Mouse (Mus musculus): ENCODE measurements at regions not wholly inside any gene's neighbourhood (a gene's known extent, or its start where the extent isn't known, plus 50 kb on each side); places are given as distances from the start of the nearest gene placed in this dataset.

DNA sequence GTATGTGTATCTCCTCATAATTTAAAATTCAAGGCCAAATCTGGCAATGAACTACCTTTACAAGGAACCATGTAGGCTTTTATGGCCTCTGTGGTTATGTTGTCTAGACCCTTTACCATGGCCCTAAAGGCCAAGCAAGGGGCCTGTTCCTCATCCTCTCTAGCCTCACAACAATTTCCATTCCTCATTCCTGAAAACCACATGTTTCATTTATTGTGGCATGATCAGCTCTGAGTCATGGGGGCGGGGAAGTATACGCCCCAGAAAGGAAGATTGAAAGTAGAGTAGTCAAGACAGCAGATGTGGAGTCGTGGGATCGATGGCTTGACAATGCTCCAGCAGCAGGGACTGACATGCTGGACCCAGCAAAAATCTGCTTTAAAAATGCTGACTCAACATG is 326.8 kb upstream of the Rnf219 start:
- H3K36me3 ChIP-seq (ENCODE audit: control insufficient read depth, insufficient read depth) = no peaks in the 10 kb centered on the region
- no peaks in the 10 kb centered on the region for H3K79me2 ChIP-seq (ENCODE audit: control insufficient read depth, insufficient read depth)

DNA sequence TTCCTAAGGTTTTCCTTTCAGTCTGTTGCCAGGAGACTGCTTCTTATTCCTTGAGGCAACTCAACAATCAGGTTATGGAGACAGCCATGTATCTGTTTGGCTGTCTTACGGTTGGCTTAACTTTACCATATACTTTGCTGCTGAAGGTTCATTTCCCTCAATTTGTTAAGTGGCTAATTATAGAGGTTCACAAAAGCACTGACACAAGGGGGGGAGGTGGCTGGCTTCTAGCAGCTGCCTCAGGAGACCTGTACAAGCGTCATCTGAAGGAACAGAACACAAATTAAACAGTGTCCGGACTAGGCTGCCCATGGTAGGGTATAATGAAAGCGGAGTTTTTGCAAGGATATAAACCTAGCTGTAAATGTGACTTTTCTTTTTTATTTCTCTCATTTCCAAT is 305.0 kb upstream of the Rnf219 start:
- H3K4me2 ChIP-seq (ENCODE audit: low read depth) = no peak overlapping the region
- no peak overlapping the region for H3ac ChIP-seq (ENCODE audit: control insufficient read depth, insufficient read length)
- H3K79me2 ChIP-seq (ENCODE audit: control insufficient read depth, insufficient read depth) = no peaks in the 10 kb centered on the region
- no peak for TF ChIP-seq POLR2A (IDR thresholded peaks at IDR 0.05; ENCODE audit: insufficient read length, low read depth)
- no peak for TF ChIP-seq MAX (IDR thresholded peaks at IDR 0.05; ENCODE audit: low read depth)
- no peak for TF ChIP-seq MYOG (IDR thresholded peaks at IDR 0.05; ENCODE audit: control insufficient read depth in 1 of 3, insufficient read depth in 1 of 3, insufficient read length in 2 of 3, low read depth in 2 of 3)
- no peak for TF ChIP-seq REST (IDR thresholded peaks at IDR 0.05; ENCODE audit: insufficient read depth, insufficient read length)
- no peak for TF ChIP-seq CEBPB (IDR thresholded peaks at IDR 0.05; ENCODE audit: insufficient read depth, poor library complexity, severe bottlenecking)
- no peak for TF ChIP-seq MYOD1 (IDR thresholded peaks at IDR 0.05; ENCODE audit: control insufficient read depth in 1 of 3, insufficient read length in 2 of 3, low read depth in 2 of 3)
- TF ChIP-seq TCF12 (IDR thresholded peaks at IDR 0.05; ENCODE audit: insufficient read depth, poor library complexity, severe bottlenecking) = no peak
- TF ChIP-seq E2F4 (IDR thresholded peaks at IDR 0.05; ENCODE audit: insufficient read depth) = no peak
- no peaks in the 10 kb centered on the region for H3K27me3 ChIP-seq (ENCODE audit: control insufficient read depth, insufficient read depth, insufficient read length)
- H3K36me3 ChIP-seq (ENCODE audit: control insufficient read depth, insufficient read depth) = no peaks in the 10 kb centered on the region
- no peak overlapping the region for H3K4me3 ChIP-seq

More for the DNA sequence above, 326.8 kb upstream of the Rnf219 start:
- H3ac ChIP-seq (ENCODE audit: control insufficient read depth, insufficient read length) = no peak overlapping the region
- TF ChIP-seq TCF3 (IDR thresholded peaks at IDR 0.05; ENCODE audit: insufficient read length, low read depth) = no peak
- no peak for TF ChIP-seq CEBPB (IDR thresholded peaks at IDR 0.05; ENCODE audit: insufficient read depth, poor library complexity, severe bottlenecking)
- TF ChIP-seq MYOG (IDR thresholded peaks at IDR 0.05; ENCODE audit: control insufficient read depth in 1 of 3, insufficient read depth in 1 of 3, insufficient read length in 2 of 3, low read depth in 2 of 3) = no peak
- TF ChIP-seq MYOD1 (IDR thresholded peaks at IDR 0.05; ENCODE audit: control insufficient read depth in 1 of 3, insufficient read length in 2 of 3, low read depth in 2 of 3) = no peak
- no peak for TF ChIP-seq POLR2A (IDR thresholded peaks at IDR 0.05; ENCODE audit: insufficient read length, low read depth)
- TF ChIP-seq E2F4 (IDR thresholded peaks at IDR 0.05; ENCODE audit: insufficient read depth) = no peak
- TF ChIP-seq TCF12 (IDR thresholded peaks at IDR 0.05; ENCODE audit: insufficient read depth, poor library complexity, severe bottlenecking) = no peak
- no peak for TF ChIP-seq REST (IDR thresholded peaks at IDR 0.05; ENCODE audit: insufficient read depth, insufficient read length)
- TF ChIP-seq USF1 (IDR thresholded peaks at IDR 0.05; ENCODE audit: low read depth) = no peak
- no peak for TF ChIP-seq MAX (IDR thresholded peaks at IDR 0.05; ENCODE audit: low read depth)
- no peak for TF ChIP-seq POLR2AphosphoS2 (IDR thresholded peaks at IDR 0.05; ENCODE audit: insufficient read length, low read depth)
- no peak for TF ChIP-seq SRF (IDR thresholded peaks at IDR 0.05; ENCODE audit: control insufficient read depth, insufficient read length, low read depth)
- H3K27me3 ChIP-seq (ENCODE audit: control insufficient read depth, insufficient read depth, insufficient read length) = no peaks in the 10 kb centered on the region
- no peak overlapping the region for H3K4me2 ChIP-seq (ENCODE audit: low read depth)
- no peak overlapping the region for H3K4me3 ChIP-seq

DNA sequence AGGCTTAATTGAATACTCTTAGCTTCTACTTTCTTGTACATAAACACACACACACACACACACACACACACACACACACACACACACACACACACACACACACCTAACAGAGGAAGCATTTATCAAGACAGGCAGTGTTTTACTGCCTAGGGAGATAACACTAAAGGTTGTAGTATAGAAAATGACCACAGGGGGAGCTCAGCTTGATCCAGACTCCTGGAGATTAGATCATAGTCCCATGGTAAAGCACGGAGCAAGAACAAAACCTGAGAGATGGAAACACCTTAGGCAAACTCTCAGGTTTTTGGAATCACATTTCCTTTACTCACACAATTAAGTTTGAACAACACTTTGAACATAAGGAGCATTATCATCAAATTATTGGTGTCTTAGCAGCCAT is 302.5 kb upstream of the Rnf219 start:
- TF ChIP-seq MYOG (IDR thresholded peaks at IDR 0.05; ENCODE audit: control insufficient read depth in 1 of 3, insufficient read depth in 1 of 3, insufficient read length in 2 of 3, low read depth in 2 of 3) (no peak), POLR2AphosphoS2 (IDR thresholded peaks at IDR 0.05; ENCODE audit: insufficient read length, low read depth) (no peak), CEBPB (IDR thresholded peaks at IDR 0.05; ENCODE audit: insufficient read depth, poor library complexity, severe bottlenecking) (no peak), TCF12 (IDR thresholded peaks at IDR 0.05; ENCODE audit: insufficient read depth, poor library complexity, severe bottlenecking) (no peak), E2F4 (IDR thresholded peaks at IDR 0.05; ENCODE audit: insufficient read depth) (no peak), USF1 (IDR thresholded peaks at IDR 0.05; ENCODE audit: low read depth) (no peak), MAX (IDR thresholded peaks at IDR 0.05; ENCODE audit: low read depth) (no peak), REST (IDR thresholded peaks at IDR 0.05; ENCODE audit: insufficient read depth, insufficient read length) (no peak), POLR2A (IDR thresholded peaks at IDR 0.05; ENCODE audit: insufficient read length, low read depth) (no peak), MYOD1 (IDR thresholded peaks at IDR 0.05; ENCODE audit: control insufficient read depth in 1 of 3, insufficient read length in 2 of 3, low read depth in 2 of 3) (no peak), SRF (IDR thresholded peaks at IDR 0.05; ENCODE audit: control insufficient read depth, insufficient read length, low read depth) (no peak), TCF3 (IDR thresholded peaks at IDR 0.05; ENCODE audit: insufficient read length, low read depth) (no peak)
- no peaks in the 10 kb centered on the region for H3K36me3 ChIP-seq (ENCODE audit: control insufficient read depth, insufficient read depth)
- no peak overlapping the region for H3K4me3 ChIP-seq
- H3ac ChIP-seq (ENCODE audit: control insufficient read depth, insufficient read length) = no peak overlapping the region
- no peak overlapping the region for H3K4me2 ChIP-seq (ENCODE audit: low read depth)
- H3K27me3 ChIP-seq (ENCODE audit: control insufficient read depth, insufficient read depth, insufficient read length) = no peaks in the 10 kb centered on the region
- no peaks in the 10 kb centered on the region for H3K79me2 ChIP-seq (ENCODE audit: control insufficient read depth, insufficient read depth)

DNA sequence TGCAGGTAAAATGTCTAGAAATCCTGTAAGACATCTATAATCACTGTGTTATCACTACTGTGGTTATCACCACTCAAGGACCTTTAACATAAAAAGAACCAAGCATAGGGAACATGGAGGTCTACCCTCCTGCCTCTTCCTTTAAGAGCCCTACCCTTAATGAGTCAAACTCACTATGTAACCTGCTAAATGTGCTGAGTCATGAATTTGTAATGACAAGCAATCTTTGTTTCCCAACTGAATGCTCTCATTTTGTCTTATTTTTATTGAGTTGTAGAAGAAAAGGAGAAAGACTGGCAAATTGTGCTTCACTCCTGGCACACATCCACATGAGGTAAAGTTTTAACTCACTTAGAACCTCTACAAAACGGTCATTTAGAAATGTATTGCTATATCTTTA is 301.8 kb upstream of the Rnf219 start:
- Histone ChIP-seq H3K79me2 (ENCODE audit: control insufficient read depth, insufficient read depth) (no peaks in the 10 kb centered on the region), H3K4me3 (no peak overlapping the region), H3K4me2 (ENCODE audit: low read depth) (no peak overlapping the region), H3K36me3 (ENCODE audit: control insufficient read depth, insufficient read depth) (no peaks in the 10 kb centered on the region), H3ac (ENCODE audit: control insufficient read depth, insufficient read length) (no peak overlapping the region), H3K27me3 (ENCODE audit: control insufficient read depth, insufficient read depth, insufficient read length) (no peaks in the 10 kb centered on the region)
- TF ChIP-seq MAX (IDR thresholded peaks at IDR 0.05; ENCODE audit: low read depth) = no peak

DNA sequence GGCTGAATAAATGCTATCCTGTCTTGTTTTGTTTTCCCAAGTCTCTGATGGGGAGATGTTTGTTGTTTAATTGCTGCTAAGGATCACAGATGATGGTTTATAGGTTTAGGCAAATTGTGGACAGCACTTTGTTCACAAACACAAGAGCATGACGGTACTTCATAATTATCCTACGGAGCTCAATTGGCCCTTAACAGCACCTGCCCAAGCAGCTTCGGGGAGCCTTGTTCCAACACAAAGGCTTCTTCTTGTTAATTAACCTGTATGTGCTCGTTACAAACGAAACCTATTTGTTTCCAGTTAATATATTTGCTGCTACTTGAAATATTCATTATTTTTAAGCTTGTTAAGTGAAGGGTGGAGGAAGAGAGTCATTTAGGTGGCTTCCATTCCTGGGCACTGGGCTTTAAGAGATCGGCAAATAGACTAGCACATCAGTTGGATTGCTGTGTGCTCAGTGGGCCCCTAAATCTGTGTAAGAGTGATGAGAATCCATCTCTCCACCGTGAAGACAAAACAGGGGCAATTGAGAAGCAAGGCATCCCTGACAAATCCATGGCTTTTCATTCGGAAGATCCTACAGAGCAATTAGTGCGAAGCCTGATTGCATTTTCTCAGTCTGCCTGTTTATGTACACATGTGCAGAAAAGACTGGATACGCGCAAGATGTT is 299.6 kb upstream of the Rnf219 start:
- H3ac ChIP-seq (ENCODE audit: control insufficient read depth, insufficient read length) = no peak overlapping the region
- H3K4me2 ChIP-seq (ENCODE audit: low read depth) = no peak overlapping the region
- H3K79me2 ChIP-seq (ENCODE audit: control insufficient read depth, insufficient read depth) = no peaks in the 10 kb centered on the region
- no peaks in the 10 kb centered on the region for H3K36me3 ChIP-seq (ENCODE audit: control insufficient read depth, insufficient read depth)
- no peak overlapping the region for H3K4me3 ChIP-seq
- H3K27me3 ChIP-seq (ENCODE audit: control insufficient read depth, insufficient read depth, insufficient read length) = no peaks in the 10 kb centered on the region
- TF ChIP-seq CEBPB (IDR thresholded peaks at IDR 0.05; ENCODE audit: insufficient read depth, poor library complexity, severe bottlenecking) (no peak), POLR2A (IDR thresholded peaks at IDR 0.05; ENCODE audit: insufficient read length, low read depth) (no peak), E2F4 (IDR thresholded peaks at IDR 0.05; ENCODE audit: insufficient read depth) (no peak), USF1 (IDR thresholded peaks at IDR 0.05; ENCODE audit: low read depth) (no peak), TCF12 (IDR thresholded peaks at IDR 0.05; ENCODE audit: insufficient read depth, poor library complexity, severe bottlenecking) (no peak), MYOD1 (IDR thresholded peaks at IDR 0.05; ENCODE audit: control insufficient read depth in 1 of 3, insufficient read length in 2 of 3, low read depth in 2 of 3) (no peak), REST (IDR thresholded peaks at IDR 0.05; ENCODE audit: insufficient read depth, insufficient read length) (no peak), POLR2AphosphoS2 (IDR thresholded peaks at IDR 0.05; ENCODE audit: insufficient read length, low read depth) (no peak), SRF (IDR thresholded peaks at IDR 0.05; ENCODE audit: control insufficient read depth, insufficient read length, low read depth) (no peak)

Data from myocyte (in vitro differentiated cells).